Mouse (Mus musculus): ENCODE data around the gene 4430402I18Rik. TPM values are rescaled to one million over a fixed set of nuclear protein-coding genes. Genes with fewer than 3 reads are reported as not detected.

The 4430402I18Rik gene
- polyA plus RNA-seq, 1 experiment from 2014 or later: 5.9 TPM

DNA sequence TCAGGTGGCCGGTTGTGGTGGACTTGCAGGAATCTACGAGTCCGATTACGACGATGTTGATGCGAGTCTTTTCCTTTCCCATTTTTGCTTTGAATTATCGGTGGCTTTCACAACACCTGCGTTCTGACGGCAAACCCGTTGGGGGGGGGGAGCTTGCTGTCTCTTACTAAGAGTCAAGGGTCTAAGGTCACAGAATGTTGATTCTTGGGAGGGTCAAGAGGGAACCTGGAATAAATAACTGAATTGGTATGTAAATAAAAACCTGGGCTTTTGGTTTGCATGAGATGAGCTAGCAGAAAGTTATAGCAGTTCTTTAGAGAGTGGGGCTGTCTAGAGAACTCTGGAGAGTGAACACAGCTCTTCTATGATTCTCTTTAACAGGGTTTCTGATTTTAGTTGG, 104.0 kb downstream of the 4430402I18Rik start:
- H3K4me3 ChIP-seq (ENCODE audit: low read depth, low read length): no peak overlapping the region
- H3K36me3 ChIP-seq (ENCODE audit: insufficient read depth, low read length): no peaks in the 10 kb centered on the region
- H3K4me2 ChIP-seq (replicated peaks; ENCODE audit: low read depth, low read length): no peak overlapping the region
- no peaks in the 10 kb centered on the region for H3K4me1 ChIP-seq (ENCODE audit: insufficient read depth, low read depth, low read length)
- no peak for TF ChIP-seq CTCF (IDR thresholded peaks at IDR 0.05)
- TF ChIP-seq EP300 (IDR thresholded peaks at IDR 0.05): no peak
- ATAC-seq: no peak
- no peak overlapping the region for H3K9ac ChIP-seq (replicated peaks; ENCODE audit: low read depth)
- DNase-seq (ENCODE audit: low spot score): no peak
- no peak overlapping the region for H3K27ac ChIP-seq (ENCODE audit: low read length)
- H3K27me3 ChIP-seq (replicated peaks; ENCODE audit: insufficient read depth, low read length): no peaks in the 10 kb centered on the region
- 63% methylated on average over 10 of the region's 10 CpGs for WGBS
- H3K9me3 ChIP-seq (ENCODE audit: low read length): no peaks in the 10 kb centered on the region

DNA sequence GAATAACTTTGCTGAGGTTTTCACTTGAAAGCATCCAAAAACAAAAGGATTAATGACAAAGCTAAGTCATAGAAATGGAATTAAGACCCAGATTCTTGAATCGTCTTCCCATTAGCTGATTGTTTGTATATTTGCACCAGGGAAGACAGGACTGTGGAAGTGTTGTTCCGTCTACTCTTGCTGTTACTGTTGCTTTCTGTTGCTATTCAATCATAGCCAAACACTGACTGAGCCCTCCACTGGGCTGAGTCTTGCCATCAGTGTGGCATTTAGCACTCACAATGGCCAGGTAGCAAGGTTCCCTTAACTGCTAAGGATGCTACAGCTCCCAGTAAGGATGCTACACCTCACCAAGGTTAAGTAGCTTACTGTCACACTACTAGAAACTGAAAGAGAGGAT, 107.4 kb downstream of the 4430402I18Rik start:
- WGBS: 84% methylated on average over 2 of the region's 2 CpGs

DNA sequence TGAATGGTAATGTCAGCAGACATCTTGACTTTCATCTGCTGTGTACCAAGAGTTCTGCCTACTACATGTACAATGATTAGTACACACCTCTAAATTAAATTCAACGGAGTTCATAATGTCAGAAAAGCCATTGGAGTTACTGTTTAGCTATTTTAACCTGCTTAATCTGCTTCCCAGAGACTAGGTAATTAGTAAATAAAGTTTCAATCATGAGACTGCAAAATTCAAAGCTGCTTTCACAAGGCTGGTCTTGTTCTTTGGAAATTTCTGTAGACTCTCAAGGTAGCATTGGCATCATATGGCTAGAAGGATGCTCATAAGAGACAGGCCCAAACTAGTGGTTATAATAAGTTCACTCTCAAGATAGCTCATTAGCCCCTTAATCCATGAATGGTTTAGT, 112.8 kb downstream of the 4430402I18Rik start:
- no peak for DNase-seq (ENCODE audit: low spot score)
- Histone ChIP-seq H3K36me3 (ENCODE audit: insufficient read depth, low read length) (no peaks in the 10 kb centered on the region), H3K4me3 (ENCODE audit: low read depth, low read length) (no peak overlapping the region), H3K4me1 (ENCODE audit: insufficient read depth, low read depth, low read length) (no peaks in the 10 kb centered on the region), H3K9me3 (ENCODE audit: low read length) (no peaks in the 10 kb centered on the region), H3K9ac (replicated peaks; ENCODE audit: low read depth) (no peak overlapping the region), H3K27me3 (replicated peaks; ENCODE audit: insufficient read depth, low read length) (no peaks in the 10 kb centered on the region), H3K4me2 (replicated peaks; ENCODE audit: low read depth, low read length) (no peak overlapping the region), H3K27ac (ENCODE audit: low read length) (no peak overlapping the region)
- WGBS: 75% methylated on average over 1 of the region's 1 CpGs
- no peak for ATAC-seq
- no peak for TF ChIP-seq CTCF (IDR thresholded peaks at IDR 0.05)
- TF ChIP-seq EP300 (IDR thresholded peaks at IDR 0.05): no peak

More for the DNA sequence above, 107.4 kb downstream of the 4430402I18Rik start:
- H3K9ac ChIP-seq (replicated peaks; ENCODE audit: low read depth): no peak overlapping the region
- H3K4me2 ChIP-seq (replicated peaks; ENCODE audit: low read depth, low read length): no peak overlapping the region
- H3K4me3 ChIP-seq (ENCODE audit: low read depth, low read length): no peak overlapping the region
- no peaks in the 10 kb centered on the region for H3K4me1 ChIP-seq (ENCODE audit: insufficient read depth, low read depth, low read length)
- DNase-seq (ENCODE audit: low spot score): no peak
- H3K27me3 ChIP-seq (replicated peaks; ENCODE audit: insufficient read depth, low read length): no peaks in the 10 kb centered on the region
- ATAC-seq: no peak
- TF ChIP-seq CTCF (IDR thresholded peaks at IDR 0.05) (no peak), EP300 (IDR thresholded peaks at IDR 0.05) (no peak)
- H3K36me3 ChIP-seq (ENCODE audit: insufficient read depth, low read length): no peaks in the 10 kb centered on the region
- no peaks in the 10 kb centered on the region for H3K9me3 ChIP-seq (ENCODE audit: low read length)
- no peak overlapping the region for H3K27ac ChIP-seq (ENCODE audit: low read length)

- ATAC-seq: no peak
- DNase-seq (ENCODE audit: low spot score): no peak
- no peak overlapping the region for H3K9ac ChIP-seq (replicated peaks; ENCODE audit: low read depth)
- no peak for TF ChIP-seq EP300 (IDR thresholded peaks at IDR 0.05)
- TF ChIP-seq CTCF (IDR thresholded peaks at IDR 0.05): no peak
- H3K4me2 ChIP-seq (replicated peaks; ENCODE audit: low read depth, low read length): no peak overlapping the region
- 84% methylated on average over 3 of the region's 3 CpGs for WGBS
- H3K27ac ChIP-seq (ENCODE audit: low read length): no peak overlapping the region
- no peaks in the 10 kb centered on the region for H3K4me1 ChIP-seq (ENCODE audit: insufficient read depth, low read depth, low read length)
- H3K4me3 ChIP-seq (ENCODE audit: low read depth, low read length): no peak overlapping the region
- H3K36me3 ChIP-seq (ENCODE audit: insufficient read depth, low read length): no peaks in the 10 kb centered on the region
- H3K9me3 ChIP-seq (ENCODE audit: low read length): no peaks in the 10 kb centered on the region
- H3K27me3 ChIP-seq (replicated peaks; ENCODE audit: insufficient read depth, low read length): no peaks in the 10 kb centered on the region
These were observed 115.6 kb downstream of the 4430402I18Rik start for GRCm38 (mm10) chr19:28852001-28852400.

DNA sequence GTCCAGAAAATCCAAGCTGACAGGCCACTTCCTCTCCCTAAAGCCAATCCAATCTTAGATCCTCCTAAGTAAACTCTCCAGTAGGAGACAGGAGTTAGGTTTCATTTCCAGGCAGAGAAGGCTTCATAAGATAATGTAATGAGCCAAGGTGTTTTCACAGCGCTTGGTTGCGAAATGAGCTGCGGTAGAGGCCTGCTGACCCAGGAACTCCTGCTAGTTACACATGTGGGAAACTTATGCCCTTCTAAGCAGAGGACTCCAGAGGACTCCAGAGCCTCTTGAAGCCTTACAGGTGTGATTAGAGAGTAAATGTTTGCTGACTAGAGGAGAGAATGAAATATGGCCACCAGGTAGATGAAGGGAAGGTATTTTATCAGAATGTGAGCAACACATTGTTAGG, 117.1 kb downstream of the 4430402I18Rik start:
- H3K9ac ChIP-seq (replicated peaks; ENCODE audit: low read depth): no peak overlapping the region
- H3K4me2 ChIP-seq (replicated peaks; ENCODE audit: low read depth, low read length): no peak overlapping the region
- no peaks in the 10 kb centered on the region for H3K27me3 ChIP-seq (replicated peaks; ENCODE audit: insufficient read depth, low read length)
- 62% methylated on average over 3 of the region's 3 CpGs for WGBS
- no peaks in the 10 kb centered on the region for H3K4me1 ChIP-seq (ENCODE audit: insufficient read depth, low read depth, low read length)
- ATAC-seq: peak; percentile 96
- H3K9me3 ChIP-seq (ENCODE audit: low read length): no peaks in the 10 kb centered on the region
- no peak overlapping the region for H3K4me3 ChIP-seq (ENCODE audit: low read depth, low read length)
- H3K27ac ChIP-seq (ENCODE audit: low read length): 0 out of 2 replicates have a peak overlapping the region, but pooled peaks have one; percentile 20
- TF ChIP-seq EP300 (IDR thresholded peaks at IDR 0.05) (peak; percentile 47), CTCF (IDR thresholded peaks at IDR 0.05) (no peak)
- no peaks in the 10 kb centered on the region for H3K36me3 ChIP-seq (ENCODE audit: insufficient read depth, low read length)
- DNase-seq (ENCODE audit: low spot score): peak; percentile 86

DNA sequence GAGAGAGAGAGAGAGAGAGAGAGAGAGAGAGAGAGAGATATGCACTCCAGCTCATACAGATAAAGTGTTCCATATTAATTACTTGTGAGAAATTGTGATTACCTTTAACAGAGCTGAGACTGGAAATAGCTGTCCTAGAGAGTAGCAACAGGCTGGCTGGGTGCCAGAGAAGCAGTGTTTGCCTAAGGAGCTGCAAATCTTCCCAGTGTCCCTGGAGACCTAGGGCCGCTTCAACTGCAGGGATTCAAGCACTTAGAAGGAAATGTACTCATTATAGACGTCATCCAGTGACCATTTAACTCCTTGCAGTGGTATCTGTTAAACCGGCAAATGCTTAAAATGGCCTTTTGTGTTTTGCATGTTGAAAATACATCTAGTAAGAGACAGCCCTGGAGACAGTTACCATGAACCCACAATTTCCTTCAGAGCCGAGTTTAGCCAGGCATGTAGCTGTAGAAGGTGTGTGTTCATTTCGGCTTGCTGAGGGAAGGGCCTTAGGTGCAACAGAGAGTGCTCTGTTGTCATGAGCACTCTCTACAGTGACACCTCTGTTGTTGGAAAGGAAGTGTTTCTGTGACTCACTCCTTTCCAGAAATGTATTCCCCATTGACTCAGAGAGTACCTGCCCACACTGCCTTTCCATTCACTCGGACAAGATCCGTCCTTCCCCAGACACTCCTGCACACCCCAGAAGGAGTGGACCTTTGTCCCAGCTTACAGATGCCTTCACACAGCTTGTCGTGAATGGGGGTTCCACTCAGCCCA, 122.5 kb downstream of the 4430402I18Rik start:
- Histone ChIP-seq H3K9me3 (ENCODE audit: low read length) (no peaks in the 10 kb centered on the region), H3K4me1 (ENCODE audit: insufficient read depth, low read depth, low read length) (no peaks in the 10 kb centered on the region), H3K27me3 (replicated peaks; ENCODE audit: insufficient read depth, low read length) (no peaks in the 10 kb centered on the region), H3K4me3 (ENCODE audit: low read depth, low read length) (no peak overlapping the region), H3K9ac (replicated peaks; ENCODE audit: low read depth) (no peak overlapping the region), H3K36me3 (ENCODE audit: insufficient read depth, low read length) (no peaks in the 10 kb centered on the region), H3K4me2 (replicated peaks; ENCODE audit: low read depth, low read length) (no peak overlapping the region), H3K27ac (ENCODE audit: low read length) (no peak overlapping the region)
- ATAC-seq (no peak), DNase-seq (ENCODE audit: low spot score) (peak; percentile 47)
- 43% methylated on average over 8 of the region's 8 CpGs for WGBS
- TF ChIP-seq CTCF (IDR thresholded peaks at IDR 0.05): no peak
- no peak for TF ChIP-seq EP300 (IDR thresholded peaks at IDR 0.05)

Other genes with a start within 250 kb of the 4430402I18Rik start
- 13.0 and 13.2 TPM in 2 replicates for gene Slc1a1, start 132.8 kb downstream of the 4430402I18Rik start, polyA plus RNA-seq (2015; fragmentation: Nextera tagmentation; extraction: Ambion mirVana)
- gene Plpp6, start 3.8 kb downstream of the 4430402I18Rik start, polyA plus RNA-seq (2015; fragmentation: Nextera tagmentation; extraction: Ambion mirVana): 9.8 and 9.9 TPM in 2 replicates
- gene Cdc37l1, start 22.6 kb upstream of the 4430402I18Rik start, polyA plus RNA-seq (2015; fragmentation: Nextera tagmentation; extraction: Ambion mirVana): 21.2 and 23.4 TPM in 2 replicates
- gene Ak3, start 80.2 kb upstream of the 4430402I18Rik start, polyA plus RNA-seq (2015; fragmentation: Nextera tagmentation; extraction: Ambion mirVana): 79.3 and 81.1 TPM in 2 replicates
- 19.3 and 20.1 TPM in 2 replicates for gene Rcl1, start 133.6 kb upstream of the 4430402I18Rik start, polyA plus RNA-seq (2015; fragmentation: Nextera tagmentation; extraction: Ambion mirVana)